Mouse (Mus musculus): Measurements from ENCODE around the gene Olfr52.

- TF ChIP-seq ZC3H11A (IDR thresholded peaks at IDR 0.05; ENCODE audit: borderline replicate concordance, low read depth, low read length) (no peak), CHD2 (IDR thresholded peaks at IDR 0.05; ENCODE audit: low read depth, low read length) (no peak), ZNF384 (IDR thresholded peaks at IDR 0.05; ENCODE audit: low read depth, low read length) (no peak)
Measured at GRCm38 (mm10) chr2:86146632-86147031, 38.9 kb downstream of the Olfr52 start, which contains the start of gene Olfr1040.

All from ES-E14 (cell line).